Mouse (Mus musculus) liver, embryonic 15.5 days (tissue): ENCODE data around the gene Mark3. TPM values are rescaled to one million over a fixed set of nuclear protein-coding genes. Genes with fewer than 3 reads are reported as not detected.

Experiments
- ATAC-seq: fragments of 200-750 bp; cut with Nextera tagmentation; 2 replicates; pipeline ENCODE4 v1.8.0; 2017; ENCODE audit warnings: moderate number of reproducible peaks, mild to moderate bottlenecking, moderate library complexity; ENCODE audit not compliant: insufficient read depth
- H3K27ac ChIP-seq: fragments of 300-500 bp; sonication (generic); replicated peaks from 2 replicates; pipeline ENCODE4 v1.5.1; 2015; ENCODE audit warnings: mild to moderate bottlenecking, inconsistent platforms
- H3K27me3 ChIP-seq: fragments of 300-500 bp; sonication (generic); 2 replicates; pipeline ENCODE4 v1.6.1; 2015; ENCODE audit warnings: mild to moderate bottlenecking, inconsistent platforms
- H3K36me3 ChIP-seq: fragments of 300-500 bp; sonication (generic); replicated peaks from 2 replicates; pipeline ENCODE4 v1.6.1; 2015; ENCODE audit warnings: moderate library complexity, mild to moderate bottlenecking, inconsistent platforms
- H3K4me1 ChIP-seq: fragments of 300-500 bp; sonication (generic); replicated peaks from 2 replicates; pipeline ENCODE4 v1.6.1; 2015; ENCODE audit warnings: inconsistent platforms
- H3K4me2 ChIP-seq: fragments of 300-500 bp; sonication (generic); 2 replicates; pipeline ENCODE4 v1.6.1; 2015; ENCODE audit warnings: moderate library complexity, mild to moderate bottlenecking, inconsistent platforms
- H3K4me3 ChIP-seq: fragments of 300-500 bp; sonication (generic); replicated peaks from 2 replicates; pipeline ENCODE4 v1.5.1; 2015; ENCODE audit warnings: mild to moderate bottlenecking, inconsistent platforms
- H3K9ac ChIP-seq: fragments of 300-500 bp; sonication (generic); 2 replicates; pipeline ENCODE4 v1.6.1; 2015; ENCODE audit warnings: moderate library complexity, mild to moderate bottlenecking, inconsistent platforms
- H3K9me3 ChIP-seq: fragments of 300-500 bp; sonication (generic); replicated peaks from 2 replicates; pipeline ENCODE4 v1.6.1; 2016; ENCODE audit warnings: inconsistent platforms
- WGBS: fragments of 180-500 bp; shearing (Covaris S2); methylation state at CpG from one replicate; pipeline ENCODE4 v1.1.7; 2015; ENCODE audit warnings: mixed read lengths; ENCODE audit not compliant: insufficient replicate concordance; 5-methylcytosine and 5-hydroxymethylcytosine counted together
- polyA plus RNA-seq: library from polyadenylated mRNA; unstranded; fragments of >200 nt; fragmentation: Nextera tagmentation; extraction: Ambion mirVana; gene quantifications from 2 replicates; pipeline ENCODE4 v1.2.1, GENCODE M21; 2015

The Mark3 gene
- polyA plus RNA-seq, 1 experiment from 2014 or later, result 13.3 TPM

DNA sequence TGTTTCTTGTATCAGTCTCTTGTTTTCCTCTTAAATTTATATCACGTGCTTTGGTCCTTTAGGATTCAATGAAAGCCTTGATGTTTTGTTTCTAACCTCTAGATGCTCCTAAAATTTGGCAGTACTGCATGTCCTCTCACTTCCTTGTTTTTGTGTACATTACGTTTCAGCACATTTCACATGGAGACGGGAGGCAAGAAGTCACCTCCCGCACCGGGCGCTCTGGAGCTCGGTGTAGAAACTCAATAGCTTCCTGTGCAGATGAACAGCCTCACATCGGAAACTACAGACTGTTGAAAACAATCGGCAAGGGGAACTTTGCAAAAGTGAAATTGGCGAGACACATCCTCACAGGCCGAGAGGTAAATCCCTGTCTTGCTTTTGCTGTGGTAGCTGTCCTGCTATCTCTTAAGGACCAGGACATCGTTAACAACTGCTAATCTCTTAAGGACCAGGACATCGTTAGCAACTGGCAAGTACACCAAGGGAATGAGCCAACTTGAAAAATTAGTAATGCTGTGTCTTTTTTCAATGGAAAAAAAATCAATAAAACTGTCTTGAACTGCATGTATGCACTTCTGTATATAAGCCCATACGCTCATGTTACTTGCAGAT is 18.2 kb downstream of the Mark3 start:
- Histone ChIP-seq H3K9ac (no peak overlapping the region), H3K4me1 (peaks cover 32% of the 10 kb centered on the region), H3K4me3 (no peak overlapping the region), H3K9me3 (no peaks in the 10 kb centered on the region), H3K4me2 (peak overlapping the region; percentile 3; the same call in 1 of the 2 replicates), H3K27ac (0 out of 2 replicates have a peak overlapping the region, but pooled peaks have one; percentile 3), H3K36me3 (peaks cover 34% of the 10 kb centered on the region), H3K27me3 (no peaks in the 10 kb centered on the region)
- WGBS, result 45% methylated on average over 14 of the region's 14 CpGs
- ATAC-seq, result no peak

DNA sequence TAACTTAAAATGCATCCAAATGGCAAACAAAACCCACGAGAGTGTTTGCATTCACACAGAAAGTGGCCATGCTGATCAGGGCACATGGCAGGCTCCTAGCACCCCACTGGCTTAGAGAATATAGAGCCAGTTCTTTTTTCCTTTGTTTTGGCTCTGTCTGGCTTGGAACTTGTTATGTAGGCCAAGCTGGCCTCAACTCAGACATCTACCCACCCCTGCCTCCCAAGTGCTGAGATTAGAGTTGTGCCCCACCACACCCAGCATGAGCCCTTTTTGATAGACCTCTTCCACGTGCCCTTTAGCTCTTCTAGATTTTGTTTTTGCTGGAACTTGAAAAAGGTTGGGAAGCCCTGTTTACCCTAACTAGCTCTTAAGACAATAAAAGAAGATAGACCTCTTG is 19.5 kb downstream of the Mark3 start:
- H3K9ac ChIP-seq, result no peak overlapping the region
- H3K36me3 ChIP-seq, result peaks cover 47% of the 10 kb centered on the region
- 53% methylated on average over 2 of the region's 2 CpGs for WGBS

DNA sequence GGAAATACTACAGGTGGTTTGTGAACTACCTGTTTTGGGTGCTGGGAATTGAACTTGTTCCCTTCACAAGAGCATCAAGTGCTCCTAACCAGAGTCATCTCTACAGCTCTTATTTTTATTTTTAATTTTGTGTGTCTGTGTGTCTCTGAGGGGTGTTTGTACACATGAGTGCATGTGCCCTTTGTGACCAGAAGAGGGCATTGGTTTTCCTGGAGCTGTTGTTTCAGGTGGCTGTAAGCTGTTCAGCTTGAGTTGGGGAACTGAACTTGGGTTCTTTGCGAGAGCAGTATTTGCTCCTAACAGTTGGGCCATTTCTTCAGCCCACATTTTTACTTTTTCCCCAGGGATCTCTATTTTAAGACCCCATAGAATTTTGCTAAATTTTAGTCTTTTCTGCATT is 23.0 kb downstream of the Mark3 start:
- H3K4me2 ChIP-seq, result no peak overlapping the region
- H3K4me1 ChIP-seq, result peaks cover 21% of the 10 kb centered on the region
- no peak overlapping the region for H3K4me3 ChIP-seq
- peaks cover 80% of the 10 kb centered on the region for H3K36me3 ChIP-seq
- H3K27ac ChIP-seq, result no peak overlapping the region
- H3K27me3 ChIP-seq, result no peaks in the 10 kb centered on the region
- no peak overlapping the region for H3K9ac ChIP-seq
- H3K9me3 ChIP-seq, result no peaks in the 10 kb centered on the region
- no peak for ATAC-seq
- WGBS, result 89% methylated on average over 1 of the region's 1 CpGs

More for the DNA sequence above, 19.5 kb downstream of the Mark3 start:
- Histone ChIP-seq H3K4me2 (no peak overlapping the region), H3K9me3 (no peaks in the 10 kb centered on the region), H3K4me1 (peaks cover 22% of the 10 kb centered on the region), H3K4me3 (no peak overlapping the region), H3K27me3 (no peaks in the 10 kb centered on the region), H3K27ac (no peak overlapping the region)
- no peak for ATAC-seq

DNA sequence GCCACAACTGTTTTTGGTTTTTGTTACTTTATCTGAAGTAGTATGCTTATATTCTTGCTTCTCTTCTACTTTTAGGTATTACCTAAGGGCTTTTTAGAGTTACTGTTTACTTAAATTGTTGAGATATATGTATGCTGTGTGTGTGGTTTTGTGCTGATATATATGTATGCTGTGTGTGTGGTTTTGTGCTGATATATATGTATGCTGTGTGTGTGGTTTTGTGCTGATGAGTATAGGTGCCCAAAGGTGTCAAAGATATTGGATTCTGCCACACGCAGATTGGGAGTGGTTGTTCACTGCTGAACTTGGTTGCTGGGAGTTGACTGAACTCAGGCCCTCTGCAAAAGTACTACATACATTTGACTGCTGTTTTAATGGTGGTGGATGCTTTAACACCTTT is 24.6 kb downstream of the Mark3 start:
- Histone ChIP-seq H3K36me3 (peaks cover 84% of the 10 kb centered on the region), H3K9ac (no peak overlapping the region), H3K27ac (no peak overlapping the region), H3K4me2 (no peak overlapping the region), H3K27me3 (no peaks in the 10 kb centered on the region), H3K9me3 (no peaks in the 10 kb centered on the region), H3K4me1 (peaks cover 13% of the 10 kb centered on the region), H3K4me3 (no peak overlapping the region)
- no peak for ATAC-seq
- 59% methylated on average over 1 of the region's 1 CpGs for WGBS

DNA sequence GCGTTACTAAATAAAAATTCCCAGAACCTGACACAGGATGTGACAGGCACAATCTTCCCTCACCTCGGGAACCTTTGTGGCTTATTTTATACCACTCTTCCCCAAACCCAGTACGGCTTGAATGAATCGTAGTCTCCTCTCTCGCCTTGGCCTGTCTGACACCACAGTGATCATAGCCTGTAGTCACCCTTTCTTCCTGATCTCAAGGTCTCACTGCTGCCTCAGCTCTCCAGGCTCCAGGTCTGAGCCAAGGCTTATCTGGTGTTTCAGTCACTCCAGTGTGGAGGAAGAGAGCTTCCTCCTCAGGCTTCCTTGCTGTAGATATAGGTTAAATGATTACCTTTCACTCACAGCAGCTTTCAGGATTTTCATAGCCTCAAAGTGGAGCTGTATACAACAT is 25.3 kb downstream of the Mark3 start:
- Histone ChIP-seq H3K27me3 (no peaks in the 10 kb centered on the region), H3K9ac (no peak overlapping the region), H3K27ac (no peak overlapping the region), H3K4me1 (0 out of 2 replicates have a peak, but pooled peaks cover 8% of the 10 kb centered on the region), H3K36me3 (peaks cover 84% of the 10 kb centered on the region), H3K4me3 (no peak overlapping the region), H3K4me2 (no peak overlapping the region), H3K9me3 (no peaks in the 10 kb centered on the region)
- 62% methylated on average over 5 of the region's 5 CpGs for WGBS
- ATAC-seq, result no peak

DNA sequence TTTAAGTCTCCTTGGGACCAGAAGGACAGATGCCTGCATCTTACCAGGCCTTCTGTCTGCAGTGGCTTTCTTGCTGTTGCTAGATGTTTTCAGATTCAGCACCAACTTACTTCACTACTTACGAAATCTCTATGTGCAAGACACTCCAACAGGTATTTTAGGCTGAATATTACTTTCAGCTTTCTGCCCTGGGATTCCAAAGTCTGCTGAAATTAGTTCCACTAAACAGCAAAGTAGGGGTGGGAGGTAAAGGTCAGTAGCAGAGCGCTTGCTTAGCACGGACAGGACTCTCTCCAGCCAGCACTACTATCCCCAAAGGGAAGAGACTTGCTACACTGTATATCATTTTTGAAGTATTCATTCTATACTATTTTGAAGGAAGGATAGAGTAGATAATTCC is 29.5 kb downstream of the Mark3 start:
- no peak for ATAC-seq
- H3K36me3 ChIP-seq, result peaks cover 75% of the 10 kb centered on the region
- WGBS, result 87% methylated on average over 3 of the region's 3 CpGs

DNA sequence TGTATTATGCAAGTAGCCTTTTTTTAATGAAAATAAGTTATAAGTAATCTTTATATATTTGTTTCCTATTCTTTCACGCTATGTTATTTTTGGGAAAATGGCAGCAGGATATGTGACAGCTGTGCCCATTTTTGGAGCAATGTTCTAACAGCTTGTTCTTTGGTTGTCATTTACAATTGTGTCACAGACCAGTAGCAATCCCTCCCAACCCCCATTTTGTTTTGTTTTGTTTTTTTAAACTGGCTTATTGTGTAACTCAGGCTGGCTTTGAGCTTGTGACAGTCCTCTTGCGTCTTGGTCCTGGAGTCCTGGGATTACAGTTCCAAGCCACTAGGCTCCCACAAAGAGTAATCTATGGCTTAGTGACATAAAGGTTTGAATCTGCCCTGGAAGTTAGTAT is 31.3 kb downstream of the Mark3 start:
- no peaks in the 10 kb centered on the region for H3K9me3 ChIP-seq
- WGBS, result 91% methylated on average over 2 of the region's 2 CpGs
- no peak for ATAC-seq
- H3K27ac ChIP-seq, result no peak overlapping the region
- 0 out of 2 replicates have a peak, but pooled peaks cover 8% of the 10 kb centered on the region for H3K4me1 ChIP-seq
- peaks cover 72% of the 10 kb centered on the region for H3K36me3 ChIP-seq
- no peak overlapping the region for H3K9ac ChIP-seq
- no peaks in the 10 kb centered on the region for H3K27me3 ChIP-seq
- H3K4me3 ChIP-seq, result no peak overlapping the region
- no peak overlapping the region for H3K4me2 ChIP-seq

More for the DNA sequence above, 29.5 kb downstream of the Mark3 start:
- no peaks in the 10 kb centered on the region for H3K27me3 ChIP-seq
- H3K4me3 ChIP-seq, result no peak overlapping the region
- no peak overlapping the region for H3K27ac ChIP-seq
- H3K4me1 ChIP-seq, result 0 out of 2 replicates have a peak, but pooled peaks cover 8% of the 10 kb centered on the region
- H3K9me3 ChIP-seq, result no peaks in the 10 kb centered on the region
- no peak overlapping the region for H3K4me2 ChIP-seq
- no peak overlapping the region for H3K9ac ChIP-seq

DNA sequence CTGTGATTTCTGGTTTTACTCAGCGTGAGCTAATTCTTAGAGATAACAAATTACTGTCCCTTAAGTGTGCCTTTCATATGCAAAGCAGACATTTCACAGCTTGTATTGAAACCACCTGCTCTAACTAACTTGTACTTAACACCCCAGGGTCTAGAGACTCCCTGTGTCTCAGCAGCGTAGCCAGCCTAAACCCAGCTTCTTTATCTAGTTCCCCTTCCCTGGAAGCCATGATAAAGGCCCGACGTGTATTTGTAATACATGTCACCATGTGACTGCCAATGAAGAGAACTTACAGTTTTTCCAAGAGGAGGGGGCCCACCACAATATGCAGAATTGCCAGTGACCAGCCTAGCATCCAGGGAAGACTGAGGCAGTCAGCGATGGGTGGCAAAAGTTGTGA is 33.7 kb downstream of the Mark3 start:
- no peak overlapping the region for H3K4me2 ChIP-seq
- ATAC-seq, result no peak
- H3K36me3 ChIP-seq, result peaks cover 67% of the 10 kb centered on the region
- no peaks in the 10 kb centered on the region for H3K27me3 ChIP-seq
- H3K9ac ChIP-seq, result no peak overlapping the region
- no peak overlapping the region for H3K4me3 ChIP-seq
- 0 out of 2 replicates have a peak, but pooled peaks cover 8% of the 10 kb centered on the region for H3K4me1 ChIP-seq
- H3K27ac ChIP-seq, result no peak overlapping the region
- no peaks in the 10 kb centered on the region for H3K9me3 ChIP-seq
- WGBS, result 41% methylated on average over 5 of the region's 5 CpGs

DNA sequence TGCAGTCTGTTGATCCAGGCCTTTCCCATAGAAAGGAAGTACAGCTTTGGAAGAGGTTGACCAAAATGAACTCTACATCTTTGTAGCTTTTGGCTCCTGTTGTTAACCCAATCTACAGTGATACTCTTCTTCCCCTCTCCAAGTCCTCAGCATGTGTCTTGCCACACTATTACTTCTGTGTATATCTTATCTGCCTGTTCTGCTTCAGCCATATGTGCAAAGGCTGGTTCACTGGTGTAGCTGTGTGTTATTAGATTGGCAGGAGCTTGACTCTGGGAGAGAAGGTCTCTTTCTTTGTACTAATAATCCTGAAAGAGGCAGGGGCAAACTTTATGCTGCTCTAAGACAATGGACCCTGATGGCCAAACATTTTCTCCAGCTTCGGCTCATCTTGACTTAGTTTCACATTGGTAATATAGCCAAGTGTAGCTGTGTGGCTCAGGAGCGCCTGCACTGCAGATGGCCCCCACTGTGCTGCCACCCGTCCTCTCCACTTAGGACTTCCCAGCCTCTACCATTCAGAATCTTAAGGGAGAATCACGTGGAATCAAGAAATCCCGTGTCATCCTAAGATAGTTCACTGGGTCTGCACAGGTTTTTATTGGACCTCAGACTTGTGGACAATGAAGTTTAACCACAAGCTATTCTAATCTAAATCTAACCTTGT is 40.3 kb downstream of the Mark3 start:
- ATAC-seq, result peak; percentile 68
- Histone ChIP-seq H3K36me3 (peaks cover 51% of the 10 kb centered on the region), H3K27ac (0 out of 2 replicates have a peak overlapping the region, but pooled peaks have one; percentile 4)

DNA sequence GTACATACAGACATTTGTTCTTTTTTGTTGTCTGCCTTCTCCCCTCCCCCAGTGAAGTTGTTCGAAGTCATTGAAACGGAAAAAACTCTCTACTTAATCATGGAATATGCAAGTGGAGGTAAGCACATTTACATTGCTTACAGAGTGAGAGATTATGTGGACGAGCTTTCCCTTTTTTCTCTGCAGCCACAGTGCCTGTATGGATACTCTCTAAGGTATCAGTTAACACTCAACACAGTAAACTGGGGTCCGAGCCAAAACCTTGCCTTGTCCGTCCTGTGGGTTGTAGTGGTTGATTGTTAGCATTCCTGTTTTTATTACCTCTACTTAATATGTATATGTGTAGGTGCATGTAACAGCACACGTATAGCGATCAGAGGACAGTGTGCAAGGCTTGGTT is 43.9 kb downstream of the Mark3 start:
- Histone ChIP-seq H3K4me2 (no peak overlapping the region), H3K4me1 (peaks cover 14% of the 10 kb centered on the region), H3K4me3 (no peak overlapping the region), H3K9ac (no peak overlapping the region), H3K27me3 (no peaks in the 10 kb centered on the region), H3K9me3 (no peaks in the 10 kb centered on the region), H3K36me3 (peaks cover 49% of the 10 kb centered on the region), H3K27ac (no peak overlapping the region)
- ATAC-seq, result no peak
- 84% methylated on average over 7 of the region's 7 CpGs for WGBS

More for the DNA sequence above, 40.3 kb downstream of the Mark3 start:
- no peak overlapping the region for H3K9ac ChIP-seq
- WGBS, result 75% methylated on average over 5 of the region's 5 CpGs
- no peaks in the 10 kb centered on the region for H3K27me3 ChIP-seq
- no peak overlapping the region for H3K4me2 ChIP-seq
- no peaks in the 10 kb centered on the region for H3K9me3 ChIP-seq
- peaks cover 15% of the 10 kb centered on the region for H3K4me1 ChIP-seq
- no peak overlapping the region for H3K4me3 ChIP-seq

DNA sequence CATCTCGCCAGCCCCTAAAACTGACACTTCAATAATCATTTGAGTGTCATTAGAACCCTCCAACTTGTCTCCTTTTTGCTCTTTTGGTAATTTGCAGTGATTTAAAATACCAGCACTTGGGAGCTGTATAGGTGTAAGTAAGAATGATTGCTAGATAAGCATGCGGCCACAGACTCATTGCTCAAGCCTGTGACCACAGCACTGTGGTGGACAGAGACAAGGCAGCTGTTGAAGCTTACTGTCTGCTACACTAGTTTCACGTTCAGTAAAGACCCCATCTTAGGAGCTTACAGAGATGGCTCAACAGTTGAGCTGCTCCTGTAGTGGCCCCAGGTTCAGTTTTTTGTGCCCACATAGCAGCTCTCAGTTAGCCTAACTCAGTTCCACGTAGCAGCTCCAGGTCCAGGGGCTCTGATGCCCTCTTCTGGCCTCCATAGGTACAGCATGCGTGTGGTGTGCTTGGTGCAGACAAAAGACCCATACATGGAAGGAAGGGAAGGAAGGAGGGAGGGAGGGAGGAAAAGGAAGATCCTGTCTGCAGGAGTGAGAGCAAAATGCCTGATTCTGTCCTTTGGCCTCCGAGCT is 73.8 kb downstream of the Mark3 start:
- ATAC-seq, result peak; percentile 38
- H3K4me2 ChIP-seq, result no peak overlapping the region
- no peak overlapping the region for H3K9ac ChIP-seq
- H3K27me3 ChIP-seq, result no peaks in the 10 kb centered on the region
- WGBS, result 45% methylated on average over 6 of the region's 6 CpGs
- H3K9me3 ChIP-seq, result no peaks in the 10 kb centered on the region
- no peaks in the 10 kb centered on the region for H3K4me1 ChIP-seq
- no peak overlapping the region for H3K27ac ChIP-seq
- H3K4me3 ChIP-seq, result no peak overlapping the region
- H3K36me3 ChIP-seq, result peaks cover 90% of the 10 kb centered on the region
